Mouse (Mus musculus) induced T-regulatory cell, adult 2 months (primary cell): Measurements from ENCODE around the gene R3hdml.
A peak's percentile ranks its signal among the peaks of the same experiment; 100 is the strongest.

Source experiments
- DNase-seq: peaks from one replicate; pipeline ENCODE4 v3.0.0-alpha.2; 2012; ENCODE audit warnings: low read depth

R3hdml gene

DNA sequence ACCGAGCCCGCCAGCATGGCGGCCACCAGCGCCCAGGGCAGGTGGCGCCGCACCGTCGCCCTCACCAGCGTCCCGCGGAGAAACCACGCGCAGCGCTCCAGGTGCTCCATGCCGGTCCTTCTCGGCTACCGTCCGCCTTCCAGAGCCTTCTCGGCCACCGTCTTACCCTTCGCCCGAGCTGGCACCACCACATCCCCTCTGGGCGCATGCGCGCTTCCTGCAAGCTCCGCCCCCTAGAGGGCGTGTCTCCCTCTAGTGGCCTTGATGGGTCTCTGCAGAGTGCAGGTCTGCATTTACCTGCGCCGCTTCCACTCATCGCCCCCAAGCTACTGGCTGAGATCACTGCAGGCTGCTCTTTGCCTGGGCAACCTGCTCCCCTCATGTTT, 19.7 kb upstream of the R3hdml start, which contains the start of gene Fitm2:
TSS of gene Fitm2 (minus strand) at position 164 of the 386 bp plus-strand sequence.
- DNase-seq = peak; percentile 99

DNA sequence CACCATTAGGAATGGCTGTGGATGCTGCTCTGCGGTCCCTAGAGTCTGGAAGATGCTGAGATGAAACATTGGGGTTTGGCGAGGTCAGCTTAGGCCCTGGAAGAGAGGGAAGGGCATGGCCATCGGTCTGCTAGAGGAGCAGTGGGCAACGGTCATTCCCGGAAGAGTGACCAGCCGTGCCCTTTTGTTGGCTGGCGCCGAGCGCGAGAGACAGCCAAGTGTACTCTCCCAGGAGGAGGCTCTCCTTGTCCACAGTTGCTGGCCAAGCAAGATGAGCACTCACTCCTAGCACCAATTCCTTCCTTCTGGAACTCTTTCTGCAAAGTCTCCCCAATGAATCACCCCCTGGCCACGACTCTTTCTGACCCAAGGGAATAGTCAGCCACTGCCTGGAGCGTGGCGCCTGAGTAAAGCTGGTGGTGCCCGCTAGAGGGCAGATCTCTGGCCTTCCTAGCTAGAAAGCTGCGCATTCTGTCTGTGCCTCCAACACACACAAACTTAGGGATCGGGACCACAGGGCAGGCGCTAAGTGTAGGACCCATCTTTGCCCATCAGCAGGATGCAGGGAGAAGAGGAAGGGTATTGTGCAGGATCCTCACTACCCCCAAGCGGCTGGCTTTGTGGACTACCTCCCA, 11.8 kb upstream of the R3hdml start:
- DNase-seq = no peak

- DNase-seq = no peak
Observed at GRCm38 (mm10) chr2:163481539-163482029, 10.5 kb upstream of the R3hdml start.

GRCm38 (mm10) chr2:163487360-163487759, 4.8 kb upstream of the R3hdml start:
- DNase-seq = no peak

- no peak for DNase-seq
Observed at GRCm38 (mm10) chr2:163489725-163490291, 2.3 kb upstream of the R3hdml start.

GRCm38 (mm10) chr2:163490656-163491055, 1.5 kb upstream of the R3hdml start:
- DNase-seq = no peak

DNA sequence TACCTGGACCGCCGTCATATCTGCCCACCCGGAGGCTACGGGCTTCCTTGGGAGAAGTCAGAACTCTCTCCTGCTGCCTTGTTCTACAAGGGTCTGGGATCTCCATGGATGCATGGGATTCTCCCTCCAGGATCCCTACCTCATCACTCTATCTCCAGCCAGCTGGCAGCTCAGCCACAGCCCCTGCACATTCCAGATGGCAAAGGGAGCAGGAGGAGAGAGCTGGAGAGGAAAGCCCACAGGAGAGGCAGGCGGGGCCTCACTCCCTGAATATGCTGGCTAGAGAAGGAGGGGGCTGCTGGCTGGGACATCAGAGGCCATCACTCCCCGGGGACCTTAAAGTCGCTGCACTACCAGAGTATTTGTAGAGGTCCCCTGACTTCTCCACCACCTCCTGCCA, 767 bp upstream of the R3hdml start:
- DNase-seq = no peak

DNA sequence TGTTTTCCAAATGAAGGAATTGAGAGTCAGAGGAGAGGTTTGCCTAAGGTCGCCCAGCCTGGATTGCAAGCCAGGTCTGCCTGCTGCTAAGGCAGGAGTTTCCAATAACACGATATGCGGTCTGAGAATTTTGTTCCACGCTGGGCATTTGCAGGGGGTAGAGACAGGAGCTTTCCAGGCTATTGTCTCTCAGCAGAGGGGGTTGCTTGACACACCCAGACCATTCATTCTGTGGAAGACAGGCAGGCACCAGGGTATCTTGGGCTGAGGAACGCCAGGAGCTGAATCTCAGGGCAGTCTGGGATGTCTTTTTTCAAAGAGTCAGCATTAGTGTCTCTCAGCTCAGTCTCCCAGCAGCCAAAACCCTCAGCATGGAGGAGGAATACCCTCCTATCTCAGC, 913 bp downstream of the R3hdml start:
- DNase-seq = no peak

- no peak for DNase-seq
Observed at GRCm38 (mm10) chr2:163493976-163494375, 1.9 kb downstream of the R3hdml start.

DNA sequence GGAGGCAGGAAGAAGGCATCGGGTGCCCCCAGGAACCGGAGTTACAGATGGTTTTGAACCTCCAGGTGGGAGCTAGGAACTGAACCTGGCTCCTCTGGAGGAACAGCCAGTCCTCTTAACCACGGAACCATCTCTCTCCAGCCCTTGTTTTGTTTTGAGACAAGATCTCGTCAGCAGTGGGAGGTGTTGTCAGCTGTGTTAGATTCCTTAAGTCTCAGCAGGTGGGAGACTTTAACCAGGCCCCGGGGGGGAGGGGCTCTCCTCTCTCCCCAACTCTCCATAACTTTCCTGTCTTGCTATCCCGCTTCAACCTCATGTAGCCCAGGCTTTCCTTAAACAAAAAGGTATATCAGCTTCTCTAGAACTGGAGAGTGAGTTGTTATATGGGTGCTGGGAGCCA, 2.3 kb downstream of the R3hdml start:
- DNase-seq = no peak

- no peak for DNase-seq
Observed at GRCm38 (mm10) chr2:163502219-163502618, 10.1 kb downstream of the R3hdml start.

DNA sequence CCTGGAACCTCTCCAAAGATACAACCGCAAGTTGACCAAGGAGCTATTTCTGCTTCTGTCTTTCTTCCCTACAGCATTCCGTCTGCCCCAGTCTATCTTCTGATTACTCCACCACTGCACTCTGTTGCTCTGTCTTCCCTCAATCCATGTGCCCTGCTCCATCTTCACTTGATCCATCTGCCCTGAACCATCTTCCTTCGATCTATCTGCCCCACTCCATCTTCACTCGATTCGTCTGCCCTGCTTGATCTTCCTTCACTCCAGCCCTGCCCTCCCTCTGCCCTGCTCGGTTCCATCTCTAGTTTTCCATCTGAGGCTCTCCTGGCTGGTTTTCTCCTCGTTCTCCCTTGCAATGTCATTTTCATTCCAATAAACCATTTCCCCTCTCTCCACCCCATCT, 11.1 kb downstream of the R3hdml start:
- no peak for DNase-seq

DNA sequence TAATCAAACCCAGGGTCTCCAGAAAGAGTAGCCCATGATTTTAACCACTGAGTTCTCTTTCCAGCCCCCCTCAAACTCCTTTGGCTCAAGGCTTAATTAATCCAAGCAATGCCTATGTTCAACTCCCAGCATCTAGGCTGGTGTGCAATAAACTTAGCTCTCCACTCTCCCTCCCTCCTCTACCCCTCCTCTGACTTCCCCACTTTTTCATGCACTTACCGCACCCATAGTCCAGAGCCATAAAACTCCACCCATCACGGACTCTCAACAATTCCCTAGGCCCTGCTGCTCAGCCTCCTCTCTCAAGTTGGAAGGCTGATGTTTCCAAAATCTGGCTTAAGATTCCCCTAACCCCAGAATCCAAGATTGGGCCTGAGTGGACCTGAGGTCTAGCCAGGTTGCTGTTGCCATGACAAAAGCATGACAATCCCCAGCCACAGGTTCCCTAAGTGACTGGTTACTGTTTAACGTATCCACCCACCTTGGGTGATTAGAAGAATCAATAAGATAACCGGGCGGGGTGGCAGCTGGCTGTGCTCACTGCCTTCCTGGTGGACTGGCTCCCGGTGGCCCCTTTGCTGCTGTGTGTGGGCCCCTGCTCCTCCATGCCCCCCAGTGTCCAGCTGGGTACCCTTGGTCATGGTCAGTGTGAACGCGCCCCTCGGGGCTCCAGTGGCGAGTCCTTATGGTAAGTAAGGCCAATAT, 14.3 kb downstream of the R3hdml start, which contains the start of gene Hnf4a:
TSS of gene Hnf4a (plus strand) at position 509 of the 705 bp plus-strand sequence.
- DNase-seq = no peak

- DNase-seq = no peak
Observed at GRCm38 (mm10) chr2:163525761-163526243, 33.7 kb downstream of the R3hdml start.

DNA sequence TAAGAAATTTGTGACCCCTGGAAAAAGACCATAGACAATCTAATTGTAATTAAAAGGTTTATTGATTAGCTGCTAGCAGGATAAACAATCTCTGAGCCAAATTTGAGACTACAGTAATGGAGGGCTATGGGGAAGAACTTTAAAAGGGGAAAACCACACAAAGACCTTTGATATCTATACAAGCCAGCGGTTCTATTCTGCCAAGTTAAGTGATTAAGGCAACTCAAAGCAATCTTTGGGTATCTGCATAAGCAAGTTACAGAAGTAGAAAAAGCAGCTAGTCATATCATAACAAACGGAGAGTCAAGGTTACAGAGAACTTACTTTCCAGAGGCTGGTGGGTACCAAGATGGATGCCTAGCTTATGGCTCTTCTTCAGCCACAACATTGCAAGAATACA, 35.4 kb downstream of the R3hdml start:
- no peak for DNase-seq

DNA sequence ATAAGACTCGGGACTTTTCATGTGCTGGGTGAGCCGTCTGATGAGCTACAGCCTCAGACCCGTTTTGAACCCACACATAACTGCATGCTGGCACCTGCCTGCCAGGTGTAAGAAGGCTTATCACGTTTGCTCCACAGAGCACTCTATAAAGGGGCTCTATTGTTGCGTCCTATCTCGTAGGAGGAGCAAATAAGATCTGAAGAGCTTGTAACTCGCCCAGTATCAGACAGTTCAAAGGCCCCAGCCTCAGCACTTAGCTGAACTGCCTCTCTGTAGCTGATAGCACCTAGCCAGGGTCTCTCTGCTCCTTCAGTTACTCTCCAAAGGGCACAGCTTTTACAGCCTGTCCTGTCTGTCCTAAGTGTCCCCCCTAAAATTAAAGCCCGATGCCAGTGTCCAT, 38.3 kb downstream of the R3hdml start:
- no peak for DNase-seq

DNA sequence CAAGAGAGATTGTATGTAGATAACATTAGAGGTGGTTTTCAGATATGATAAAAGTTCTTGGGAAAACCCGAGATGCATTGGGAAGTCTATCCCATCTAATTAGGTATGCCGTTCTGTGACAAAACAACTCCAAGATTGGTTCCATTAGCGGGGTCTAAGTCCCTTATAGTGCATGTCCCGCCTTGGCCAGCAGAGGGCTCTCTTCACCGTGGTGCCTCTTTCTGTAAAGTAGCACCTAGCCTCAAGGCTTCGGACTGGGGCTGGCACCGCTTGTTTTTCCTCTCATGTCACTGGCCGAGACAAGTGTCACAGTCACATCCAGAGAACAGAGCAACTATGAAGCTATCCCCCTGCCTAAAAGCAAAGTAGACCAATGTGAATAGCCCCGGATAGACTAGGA, 39.8 kb downstream of the R3hdml start:
- peak; percentile 73 for DNase-seq

GRCm38 (mm10) chr2:163533226-163533625, 41.1 kb downstream of the R3hdml start:
- DNase-seq = no peak

DNA sequence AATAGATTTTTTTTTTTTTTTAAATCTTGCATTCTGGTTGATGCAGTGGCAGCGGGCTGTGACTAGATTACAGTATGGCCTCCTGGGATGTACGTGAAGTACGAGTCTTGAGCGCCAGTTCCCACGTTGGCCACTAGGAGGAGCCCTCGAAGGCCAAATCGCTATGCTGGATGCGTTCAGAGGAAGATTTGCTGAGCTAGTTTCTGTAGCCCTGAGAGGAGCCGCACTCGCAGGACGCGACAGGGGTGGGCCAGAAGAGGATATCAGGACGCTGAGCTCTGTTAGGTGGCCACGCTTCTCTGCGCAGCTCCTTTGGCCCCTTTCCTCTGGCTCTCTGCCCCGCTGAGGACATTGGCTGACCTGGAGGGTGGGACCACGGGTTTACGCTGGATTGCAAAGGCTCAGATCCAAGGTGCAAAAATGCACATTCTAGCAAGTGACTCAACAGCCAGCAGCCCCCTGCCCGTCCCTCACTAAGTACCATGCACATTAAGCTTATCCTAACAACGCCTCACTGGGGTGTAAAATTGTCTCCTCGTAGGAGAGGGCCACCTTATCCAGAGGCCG, 42.9 kb downstream of the R3hdml start:
- DNase-seq = peak; percentile 81

- no peak for DNase-seq
Observed at GRCm38 (mm10) chr2:163537443-163537842, 45.3 kb downstream of the R3hdml start.

DNA sequence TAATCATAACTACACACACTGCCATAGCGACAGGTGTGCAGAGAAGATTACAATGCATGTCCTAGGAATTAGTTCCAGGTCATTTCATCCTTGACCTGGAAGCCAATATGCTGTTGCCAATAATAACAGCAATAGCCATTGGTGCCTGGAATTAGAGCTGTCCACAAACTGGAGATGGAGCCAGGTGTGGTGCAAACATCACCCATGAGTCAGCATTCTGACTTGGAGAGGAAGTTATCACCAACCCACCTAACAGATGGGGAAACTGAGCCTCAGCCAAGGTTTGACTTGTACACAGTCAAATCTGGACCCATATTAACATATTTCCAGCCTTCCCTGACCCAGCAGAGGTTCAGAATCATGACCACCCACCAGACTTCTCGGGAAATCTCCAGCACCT, 46.3 kb downstream of the R3hdml start:
- DNase-seq = no peak

DNA sequence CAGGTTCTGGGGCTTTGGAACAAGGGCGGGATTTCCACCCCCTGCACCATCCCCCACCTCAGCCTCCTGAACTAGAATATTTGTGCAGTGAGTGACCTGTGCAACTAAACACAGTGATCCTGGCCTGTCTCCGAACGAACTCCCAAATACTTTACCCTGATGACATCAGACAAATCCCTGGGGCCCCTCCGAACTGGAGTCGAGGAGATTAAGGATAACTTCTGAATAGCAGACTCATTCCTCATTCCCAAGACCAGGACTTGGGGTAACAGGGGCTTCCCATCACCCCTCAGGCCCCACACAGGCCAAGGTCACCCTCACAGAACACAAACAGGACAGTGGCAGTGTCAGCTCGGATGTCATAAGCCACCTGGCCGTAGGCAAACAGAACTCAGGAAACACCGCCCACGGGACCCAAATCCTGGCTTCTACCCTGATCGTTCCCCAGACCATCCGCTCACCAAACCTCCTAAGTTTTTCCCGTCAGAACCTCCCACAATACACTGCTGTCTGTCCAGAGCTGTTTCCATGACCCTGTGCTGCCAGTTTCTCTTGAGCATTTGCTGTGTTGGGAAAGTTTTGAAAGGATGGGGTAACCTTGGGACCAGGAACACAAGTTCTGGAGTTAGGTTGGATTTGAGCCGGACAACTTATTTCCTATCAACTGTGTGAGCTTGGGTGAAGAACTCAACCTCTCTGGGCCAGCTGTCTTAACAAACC, 47.4 kb downstream of the R3hdml start:
- DNase-seq = no peak
